Mouse (Mus musculus) 3T3-L1 (cell line): ENCODE measurements around the gene Lztr1.
"Not testable (repeated sequence)": the region's sequence is repeated elsewhere in the genome, so short reads cannot be mapped to it uniquely, and the experiment has no call there.

Experiments
- DNase-seq: peaks from one replicate; pipeline ENCODE4 v3.0.0-alpha.2; 2015; ENCODE audit warnings: low read depth, low spot score

Lztr1 gene

DNA sequence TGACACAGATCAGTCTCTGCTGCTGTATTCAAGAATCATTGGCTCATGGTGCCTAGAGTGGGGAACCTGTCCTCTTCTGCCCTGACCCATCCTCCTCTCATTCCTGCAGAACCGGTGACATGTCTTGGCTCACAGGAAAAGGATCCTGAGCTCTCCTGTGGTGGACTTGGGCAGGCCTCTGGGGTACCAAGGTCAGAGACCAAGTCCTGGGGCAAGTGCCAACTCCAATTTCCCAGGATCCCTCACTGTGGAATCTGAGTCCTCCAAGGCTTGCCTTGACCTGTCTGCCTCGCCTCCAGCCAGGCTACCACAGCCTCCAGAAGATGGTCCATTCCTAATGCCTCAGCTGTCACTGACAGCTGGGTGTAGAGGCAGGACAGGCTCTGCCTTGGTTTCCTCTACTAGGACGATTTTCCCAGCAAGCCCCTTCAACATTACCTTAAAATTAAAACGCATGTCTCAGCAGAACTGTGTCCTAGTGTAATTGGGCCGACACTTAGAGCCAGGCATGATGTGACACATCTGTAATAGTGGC lies 1.4 kb upstream of the Lztr1 start:
- no peak for DNase-seq

DNA sequence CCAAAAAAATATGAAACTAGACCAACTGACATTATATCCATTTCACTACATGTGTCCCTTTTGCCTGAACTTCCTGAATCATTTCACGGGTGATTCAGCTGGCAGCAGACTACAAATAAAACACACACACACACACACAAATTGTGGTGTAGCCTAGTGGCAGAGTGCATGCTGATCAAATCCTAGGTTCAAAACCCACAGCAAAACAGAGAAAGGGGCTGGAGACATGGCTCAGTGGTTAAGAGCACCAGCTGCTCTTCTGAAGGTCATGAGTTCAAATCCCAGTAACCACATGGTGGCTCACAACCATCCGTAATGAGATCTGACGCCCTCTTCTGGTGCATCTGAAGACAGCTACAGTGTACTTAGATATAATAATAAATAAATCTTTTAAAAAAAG lies 457 bp upstream of the Lztr1 start:
- peak; percentile 51 for DNase-seq

DNA sequence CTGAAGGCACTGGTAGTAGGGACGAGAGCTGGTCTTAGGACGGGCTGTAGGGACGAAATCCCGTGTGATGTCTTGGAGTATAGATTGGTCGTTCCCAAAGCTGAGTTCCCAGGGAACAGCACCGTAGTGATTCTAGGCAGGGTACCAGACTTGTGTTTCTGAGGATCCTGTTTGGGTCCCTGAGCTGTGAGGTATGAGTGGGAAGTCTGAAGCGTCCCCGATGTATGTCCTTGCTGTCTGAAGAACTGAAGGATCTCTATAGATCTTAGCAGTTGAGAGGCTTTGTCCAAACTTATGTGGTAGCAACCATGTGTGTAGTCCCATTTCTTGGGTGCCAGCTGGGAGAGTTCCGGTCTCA lies 731 bp downstream of the Lztr1 start:
- peak; percentile 71 for DNase-seq

DNA sequence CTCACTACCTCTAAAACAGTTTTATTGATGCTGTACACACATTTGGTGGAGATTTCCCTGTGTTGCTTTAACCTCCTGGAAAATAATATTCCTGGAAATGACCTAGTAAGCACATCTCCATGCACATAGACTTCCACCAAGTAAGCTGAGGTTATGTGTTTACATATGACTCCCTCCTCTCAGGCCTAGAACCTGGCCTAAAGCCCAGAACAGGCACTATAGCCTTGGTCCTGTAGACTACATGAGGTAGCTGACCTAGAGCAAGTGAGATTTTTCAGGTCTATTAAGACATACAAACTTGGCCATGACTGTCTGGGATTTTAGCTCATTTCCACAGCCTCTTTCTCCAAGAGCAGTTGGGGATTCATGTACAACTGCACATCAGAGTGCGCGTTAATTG lies 1.7 kb downstream of the Lztr1 start:
- peak; percentile 66 for DNase-seq

DNA sequence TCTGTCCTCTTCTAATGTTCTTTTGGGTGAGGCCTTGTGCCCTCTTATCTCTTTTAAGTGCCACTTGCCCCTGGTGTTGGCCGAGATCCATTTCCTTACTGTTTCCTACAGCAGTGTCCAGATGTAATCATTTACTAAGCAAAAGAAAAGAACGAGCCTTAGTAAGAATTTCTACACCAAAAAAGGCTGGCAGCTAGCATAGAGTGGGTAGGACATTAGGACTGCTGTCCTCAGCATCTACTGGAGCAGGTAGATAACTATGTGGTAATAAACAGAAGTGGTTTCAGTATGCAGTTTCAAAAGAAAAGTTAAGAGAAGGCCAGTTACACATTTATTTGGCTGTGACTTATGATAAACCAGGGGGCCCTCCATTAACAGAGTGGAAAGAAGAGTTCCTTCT lies 2.2 kb downstream of the Lztr1 start:
- no peak for DNase-seq

DNA sequence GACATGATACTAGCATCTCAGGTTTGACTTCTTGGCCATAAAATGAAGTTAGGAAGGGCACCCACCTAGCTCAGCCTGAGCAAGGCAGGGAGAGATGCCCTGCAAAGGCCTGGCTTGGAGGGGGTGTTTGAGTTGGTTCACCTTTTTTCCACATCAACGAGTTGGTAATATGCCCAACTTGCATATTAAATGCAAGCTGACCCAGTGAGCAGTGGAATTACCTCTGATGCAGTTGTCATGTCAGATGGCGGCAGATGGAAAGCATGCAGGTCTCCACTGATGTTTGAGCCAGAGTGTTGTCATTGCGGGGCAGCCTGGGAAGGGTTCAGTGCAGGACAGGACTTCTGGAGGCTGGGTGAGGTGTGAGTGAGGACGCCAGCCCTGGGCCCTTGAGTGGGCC lies 2.9 kb downstream of the Lztr1 start:
- DNase-seq, result no peak

DNA sequence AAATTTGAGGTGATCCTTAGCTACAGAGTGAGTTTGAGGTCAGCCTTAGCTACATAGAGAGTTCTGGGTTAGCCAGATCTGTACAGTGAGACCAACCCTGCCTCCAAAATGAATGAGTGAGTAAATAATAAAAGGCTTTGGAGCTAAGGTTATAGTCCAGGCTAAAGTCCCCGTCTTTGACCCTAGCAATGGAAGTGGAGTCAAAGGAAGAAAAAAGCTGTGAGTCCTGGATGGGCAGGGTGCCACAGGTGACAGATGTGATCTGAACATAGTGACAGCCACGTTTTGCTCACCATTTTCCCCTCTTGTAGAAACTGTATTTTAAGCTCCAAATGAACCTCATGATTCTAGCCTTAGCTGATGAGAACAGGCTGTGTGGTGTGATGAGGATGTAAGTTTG lies 10.4 kb downstream of the Lztr1 start:
- DNase-seq, result no peak

DNA sequence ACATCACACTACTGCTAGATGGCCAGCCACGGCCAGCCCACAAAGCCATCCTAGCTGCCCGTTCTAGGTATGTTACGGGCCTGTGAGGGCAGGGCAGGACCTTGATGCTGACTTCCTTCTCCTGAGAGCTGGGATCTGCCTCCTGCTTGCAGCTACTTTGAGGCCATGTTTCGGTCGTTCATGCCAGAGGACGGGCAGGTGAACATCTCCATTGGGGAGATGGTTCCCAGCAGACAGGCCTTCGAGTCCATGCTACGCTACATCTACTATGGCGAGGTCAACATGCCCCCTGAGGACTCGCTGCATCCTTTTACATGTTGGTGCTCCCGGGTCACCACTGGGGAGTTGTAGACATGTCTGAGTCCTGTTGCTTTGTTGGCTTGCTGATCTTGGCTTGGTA lies 15.7 kb downstream of the Lztr1 start:
- DNase-seq, result no peak

DNA sequence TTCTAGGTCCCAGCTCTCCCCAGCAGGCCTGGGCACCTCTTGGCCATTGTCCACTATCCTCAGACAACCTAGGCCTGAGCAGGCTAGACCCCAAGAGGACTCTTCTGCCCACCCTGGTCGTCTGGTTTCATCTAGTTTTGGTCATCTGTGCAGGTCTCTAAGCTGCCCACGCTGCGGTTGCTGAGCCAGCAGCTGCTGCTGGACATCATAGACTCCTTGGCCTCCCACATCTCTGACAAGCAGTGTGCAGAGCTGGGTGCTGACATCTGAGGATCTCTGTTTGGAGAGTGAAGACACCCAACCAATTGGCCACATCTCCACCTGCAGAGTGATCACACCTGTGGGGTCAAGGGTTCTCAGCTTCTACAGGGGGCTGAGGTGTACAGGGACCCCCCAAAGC lies 17.0 kb downstream of the Lztr1 start:
- no peak for DNase-seq

DNA sequence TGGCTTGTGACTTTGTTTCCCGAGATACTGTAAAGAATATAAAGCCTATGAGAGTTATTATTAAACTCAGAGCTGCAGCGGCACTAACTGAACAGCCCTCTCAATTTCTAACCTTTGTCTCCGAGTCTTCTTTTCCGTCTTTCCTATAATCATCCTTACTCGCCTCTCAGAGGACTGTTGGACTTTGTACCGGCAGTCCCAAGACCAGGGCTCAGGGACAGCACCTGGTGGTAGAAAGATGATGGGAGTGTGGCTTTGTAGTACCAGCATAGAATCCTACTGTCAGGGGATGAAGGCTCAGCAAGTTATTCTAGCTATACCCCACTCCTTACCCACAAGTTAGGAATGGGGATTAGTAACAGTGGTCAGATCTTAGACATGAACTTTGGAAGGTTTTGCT lies 17.7 kb downstream of the Lztr1 start:
- DNase-seq, result no peak

DNA sequence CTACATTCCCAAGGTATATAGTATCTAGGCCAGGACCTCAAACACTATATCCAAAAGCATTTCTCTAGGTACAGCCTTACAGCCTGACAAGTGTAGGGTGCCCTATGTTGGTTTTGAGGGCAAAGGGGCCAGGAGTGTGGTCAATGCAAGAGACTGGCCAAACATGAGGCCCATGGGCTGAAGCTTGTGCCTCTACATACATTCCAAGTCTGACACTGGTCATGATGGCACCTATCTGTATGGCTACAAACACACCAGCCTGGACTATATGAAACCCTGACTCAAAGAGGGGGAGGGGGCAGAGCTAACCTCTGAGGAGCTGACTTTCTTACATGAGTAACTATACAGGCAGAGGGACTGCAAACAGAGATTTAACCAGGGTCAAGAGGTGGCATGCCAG lies 19.1 kb downstream of the Lztr1 start:
- no peak for DNase-seq

DNA sequence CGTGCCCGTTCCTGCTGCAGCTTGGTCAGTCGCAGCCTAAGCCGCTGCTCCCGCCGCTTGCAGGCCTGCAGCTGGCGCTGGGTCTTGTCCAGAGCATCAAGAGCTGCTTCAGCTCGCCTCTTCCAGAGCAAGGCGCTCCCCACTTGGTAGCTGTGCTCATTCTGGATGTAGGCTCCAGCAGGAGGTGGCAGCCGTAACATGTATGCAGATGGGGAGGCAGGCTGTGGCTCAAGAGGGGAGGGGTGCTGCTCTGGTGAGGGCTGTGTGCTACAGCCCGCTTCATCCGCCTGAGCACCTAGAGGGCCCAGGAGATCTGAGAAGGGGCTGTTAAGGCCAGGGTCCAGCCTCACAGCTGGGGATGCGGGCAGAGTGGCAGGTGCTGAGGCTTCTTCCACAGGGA lies 19.8 kb downstream of the Lztr1 start:
- no peak for DNase-seq

DNA sequence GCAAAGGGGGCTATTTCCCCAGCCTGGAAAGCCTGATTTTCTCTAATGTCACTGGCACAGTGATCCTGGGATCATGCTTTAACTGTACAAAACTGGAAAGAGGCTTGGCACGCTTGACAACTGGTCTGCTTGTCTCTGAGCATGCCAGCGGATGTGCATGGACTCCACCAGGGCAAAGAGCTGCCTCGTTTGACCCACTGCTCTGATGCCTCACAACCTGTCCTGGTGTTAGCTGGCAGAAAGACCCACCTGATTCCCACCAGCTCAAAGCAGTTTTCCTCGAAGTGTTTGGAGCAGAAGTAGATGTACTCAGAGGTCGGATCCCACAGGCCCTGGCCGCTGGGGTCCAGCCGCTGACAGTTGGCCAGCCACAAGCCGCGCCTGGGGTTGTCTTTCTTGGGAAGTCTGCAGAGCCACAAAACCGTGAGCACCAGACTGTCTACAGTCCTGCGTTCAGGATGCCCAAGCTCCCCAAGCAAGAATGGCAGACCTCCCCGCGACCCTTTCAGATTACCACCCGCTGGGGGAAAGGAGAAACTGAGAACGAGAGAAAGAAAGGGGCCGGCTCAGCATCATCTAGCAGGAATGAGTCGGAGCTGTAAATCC lies 21.6 kb downstream of the Lztr1 start:
- peak; percentile 39 for DNase-seq

DNA sequence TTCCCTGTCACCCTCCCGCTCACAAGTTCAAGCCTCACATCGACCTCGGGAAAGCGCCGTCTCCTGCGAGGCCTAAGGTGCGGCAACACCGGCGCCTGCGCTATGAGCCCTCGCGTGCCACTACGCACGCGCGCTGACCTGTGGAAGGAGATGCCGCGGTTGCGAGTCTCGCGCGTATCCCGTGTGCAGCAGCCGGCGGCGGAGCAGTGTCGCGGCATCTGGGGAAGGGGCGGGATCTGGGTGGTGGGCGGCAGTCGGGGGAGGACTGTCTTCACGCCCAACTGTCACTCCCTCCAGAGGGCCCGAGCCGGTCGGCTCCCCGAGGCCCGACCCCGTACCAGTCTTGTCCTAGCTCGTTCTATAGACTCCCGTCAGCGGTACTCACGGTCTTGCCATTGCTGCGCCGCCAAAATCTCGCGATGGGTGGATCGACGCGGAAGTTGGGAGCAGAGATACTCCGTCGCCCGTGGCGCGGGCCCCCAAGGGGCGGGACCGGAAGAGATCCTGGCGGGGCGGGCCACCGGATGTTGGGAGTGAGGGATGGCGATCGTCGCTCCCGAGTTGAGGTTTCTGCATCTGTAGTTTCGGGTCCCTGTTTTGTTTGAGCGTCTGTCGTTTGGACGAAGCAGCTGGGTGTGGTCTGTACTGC lies 22.3 kb downstream of the Lztr1 start, which contains the start of gene Thap7:
Thap7 (minus strand) TSS at position 497 of the 649 bp plus-strand sequence.
- peak; percentile 98 for DNase-seq

DNA sequence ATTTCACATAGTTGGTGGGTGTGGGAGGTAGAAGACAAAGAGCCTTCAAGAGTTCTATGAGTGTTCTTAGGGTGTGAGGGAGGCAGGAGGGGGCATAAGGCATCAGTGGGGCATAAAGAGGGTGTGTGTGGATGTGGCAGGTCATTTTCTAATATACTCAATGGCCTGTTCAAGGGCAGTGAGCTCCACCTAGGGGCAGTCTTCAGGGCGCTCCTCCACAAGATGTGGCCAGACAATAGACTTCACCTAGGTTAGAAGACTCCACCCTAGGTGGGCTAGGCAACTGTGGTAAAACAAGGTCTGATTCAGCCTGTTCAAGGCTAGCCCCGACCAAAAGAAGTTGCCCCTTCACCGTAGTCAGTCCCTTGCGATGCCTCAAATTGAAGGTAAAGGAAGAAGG lies 23.8 kb downstream of the Lztr1 start:
- DNase-seq, result peak; percentile 77

DNA sequence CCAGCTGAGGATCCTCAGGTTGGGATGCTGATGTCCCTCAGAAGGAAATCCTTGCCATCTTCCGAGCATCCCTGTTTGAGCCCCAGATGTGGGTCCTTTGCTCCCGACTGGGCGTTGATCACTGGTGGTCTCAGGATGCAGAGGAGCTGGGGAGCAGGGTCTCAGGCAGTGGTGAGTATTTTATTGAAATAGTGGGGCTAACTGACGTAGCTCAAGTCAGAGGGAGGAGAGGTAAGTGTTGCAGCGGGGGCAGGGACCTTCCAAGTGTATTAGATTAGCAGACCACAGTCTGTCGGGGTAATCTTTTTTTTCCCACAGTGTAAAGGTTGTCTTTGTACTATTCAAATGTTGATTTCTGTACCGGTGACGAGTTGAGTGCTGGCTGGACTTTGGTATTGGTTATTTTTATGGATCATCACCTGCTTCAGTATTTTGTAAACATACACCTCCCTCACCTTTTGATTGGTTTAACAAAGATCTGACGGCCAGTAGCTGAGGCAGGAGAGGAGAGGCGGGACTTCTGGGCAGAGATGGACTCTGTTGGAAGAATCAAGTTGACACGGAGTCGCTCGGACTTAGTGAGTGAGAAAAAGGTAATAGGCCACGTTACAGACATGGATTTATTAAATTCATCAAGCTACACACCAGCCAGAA lies 24.3 kb downstream of the Lztr1 start:
- DNase-seq, result no peak

DNA sequence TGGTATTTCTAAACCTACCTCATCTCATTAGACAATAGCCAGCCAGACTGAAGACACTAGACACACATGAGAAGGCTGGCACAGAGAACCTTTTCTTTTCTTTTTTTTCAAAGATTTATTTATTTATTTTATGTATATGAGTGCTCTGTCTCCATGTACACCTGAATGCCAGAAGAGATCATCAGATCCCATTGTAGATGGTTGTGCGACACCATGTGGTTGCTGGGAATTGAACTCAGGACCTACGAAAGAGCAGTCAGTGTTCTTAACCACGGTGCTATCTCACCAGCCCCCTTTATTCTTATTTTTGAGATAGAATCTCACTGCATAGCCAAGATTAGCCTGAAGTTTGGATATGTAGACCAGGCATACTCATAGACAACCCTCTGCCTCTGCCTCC lies 28.1 kb downstream of the Lztr1 start:
- DNase-seq, result no peak

DNA sequence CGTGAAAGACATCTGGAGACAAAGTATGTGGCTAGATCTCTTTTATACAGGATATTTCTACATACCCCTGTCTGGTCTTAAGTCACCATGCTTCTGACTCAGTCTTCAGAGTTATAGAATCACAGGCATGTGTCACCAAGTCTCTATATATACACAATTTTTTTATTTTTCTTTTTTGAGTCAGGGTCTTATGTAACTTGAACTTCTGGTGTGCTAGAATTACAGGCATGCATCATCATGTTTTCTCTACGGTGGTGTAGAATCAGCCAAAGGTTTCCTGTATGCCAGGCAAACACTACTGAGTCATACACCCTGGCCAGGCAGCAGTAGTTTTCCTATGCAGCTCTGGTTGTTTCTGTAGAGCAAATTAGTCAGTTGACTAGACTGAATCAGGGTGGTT lies 34.1 kb downstream of the Lztr1 start:
- DNase-seq, result peak; percentile 85

DNA sequence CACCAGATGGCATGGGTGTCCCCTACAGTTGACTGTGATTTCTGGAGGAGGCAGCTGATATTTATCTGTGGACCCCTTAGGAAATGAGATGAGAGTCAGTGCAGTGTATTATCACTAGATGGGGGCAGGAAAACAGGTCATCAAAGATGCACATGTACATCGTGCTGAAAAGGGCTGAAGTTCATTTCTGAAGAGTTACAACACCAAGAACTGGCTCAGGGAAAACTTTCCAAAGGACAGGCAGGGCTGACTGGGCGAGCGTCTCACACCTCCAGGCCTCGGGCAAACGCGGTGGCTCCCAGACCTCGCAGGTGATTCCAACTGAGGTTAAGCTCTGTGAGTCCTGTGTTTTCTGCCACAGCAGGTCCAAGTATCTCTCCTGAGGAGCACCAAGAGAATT lies 44.3 kb downstream of the Lztr1 start:
- no peak for DNase-seq

DNA sequence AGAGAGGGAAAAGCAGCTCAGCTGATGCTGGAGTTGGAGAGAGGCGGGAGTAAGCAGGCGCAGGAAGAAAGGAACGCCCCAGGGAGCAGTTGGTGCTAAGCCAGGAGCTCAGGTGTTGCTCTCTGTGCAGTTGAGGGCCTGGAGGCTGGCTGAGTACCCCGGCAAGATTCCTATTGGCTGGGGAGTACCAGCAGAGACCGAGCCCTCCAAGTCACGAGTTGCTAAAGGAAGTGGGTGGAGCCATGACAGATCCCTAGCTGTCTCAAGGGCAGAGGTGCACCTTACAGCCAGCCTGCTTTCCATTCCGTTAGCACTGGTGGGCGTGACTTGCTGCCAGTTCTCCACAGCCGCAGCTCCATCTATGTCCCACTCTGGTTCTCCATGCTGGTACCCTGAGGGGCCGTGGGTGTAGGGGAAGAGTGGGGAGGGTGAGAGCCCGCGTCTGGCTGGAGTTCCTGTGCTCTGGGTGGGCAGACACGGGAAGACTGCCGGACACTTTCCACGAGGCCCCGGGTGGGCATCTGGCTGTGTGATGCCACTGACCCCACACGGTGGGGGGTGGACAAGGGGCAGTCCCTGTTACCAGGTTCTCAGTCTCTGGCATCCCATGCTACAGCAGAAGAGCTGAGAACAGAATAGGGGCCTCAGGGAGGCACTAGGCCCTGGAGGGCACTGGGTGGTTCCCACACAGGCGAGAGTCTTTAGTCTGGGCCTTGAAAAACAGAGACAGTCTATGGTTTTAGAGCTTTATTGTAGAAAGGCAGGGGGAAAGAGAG lies 45.6 kb downstream of the Lztr1 start:
- peak; percentile 68 for DNase-seq

DNA sequence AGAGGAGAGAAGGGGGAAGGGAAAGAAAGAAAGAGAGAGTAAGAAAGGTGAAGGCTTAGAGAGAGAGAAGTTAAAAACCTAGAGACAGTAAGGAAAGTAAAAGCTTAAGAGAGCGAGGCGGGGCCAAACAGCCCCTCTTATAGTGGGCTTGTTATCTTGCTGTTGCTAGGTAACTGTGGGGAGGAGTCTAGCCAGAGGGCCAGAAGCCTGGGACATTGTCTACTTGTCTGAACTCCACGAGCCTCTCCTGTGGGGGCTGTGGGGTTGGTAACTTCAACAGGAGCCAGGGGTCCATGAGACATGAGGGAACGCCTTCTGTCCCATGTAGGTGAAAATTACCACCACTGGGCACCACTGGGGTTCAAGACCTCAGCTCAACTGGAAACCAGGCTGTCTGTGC lies 46.2 kb downstream of the Lztr1 start:
- not testable (repeated sequence) for DNase-seq

DNA sequence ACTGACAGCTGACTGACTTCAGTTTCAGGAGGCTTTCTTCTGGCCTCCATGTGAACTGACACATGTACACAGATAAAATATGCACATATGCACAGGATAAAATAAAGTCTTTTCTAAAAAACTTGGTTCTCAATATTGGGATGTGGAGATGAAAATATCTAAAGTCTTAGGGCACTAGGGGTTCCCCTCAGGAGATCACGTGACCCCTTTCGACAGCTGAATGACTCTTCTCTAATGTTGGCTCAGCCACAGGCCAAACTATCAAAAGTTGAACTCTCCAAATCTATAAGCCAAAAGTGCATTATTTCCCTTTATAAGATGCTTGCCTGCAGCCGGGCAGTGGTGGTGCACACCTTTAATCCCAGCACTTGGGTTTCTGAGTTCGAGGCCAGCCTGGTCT lies 47.7 kb downstream of the Lztr1 start:
- DNase-seq, result no peak
